Mouse (Mus musculus) lung, adult 18-20 months (tissue): Measurements from ENCODE around the gene Slc35f6.

Source experiments
- DNase-seq, 2 experiments: peaks; one replicate each; pipeline ENCODE4 v3.0.0; 2022; ENCODE audit warnings: mixed read lengths in 2 of 2

Gene Slc35f6

DNA sequence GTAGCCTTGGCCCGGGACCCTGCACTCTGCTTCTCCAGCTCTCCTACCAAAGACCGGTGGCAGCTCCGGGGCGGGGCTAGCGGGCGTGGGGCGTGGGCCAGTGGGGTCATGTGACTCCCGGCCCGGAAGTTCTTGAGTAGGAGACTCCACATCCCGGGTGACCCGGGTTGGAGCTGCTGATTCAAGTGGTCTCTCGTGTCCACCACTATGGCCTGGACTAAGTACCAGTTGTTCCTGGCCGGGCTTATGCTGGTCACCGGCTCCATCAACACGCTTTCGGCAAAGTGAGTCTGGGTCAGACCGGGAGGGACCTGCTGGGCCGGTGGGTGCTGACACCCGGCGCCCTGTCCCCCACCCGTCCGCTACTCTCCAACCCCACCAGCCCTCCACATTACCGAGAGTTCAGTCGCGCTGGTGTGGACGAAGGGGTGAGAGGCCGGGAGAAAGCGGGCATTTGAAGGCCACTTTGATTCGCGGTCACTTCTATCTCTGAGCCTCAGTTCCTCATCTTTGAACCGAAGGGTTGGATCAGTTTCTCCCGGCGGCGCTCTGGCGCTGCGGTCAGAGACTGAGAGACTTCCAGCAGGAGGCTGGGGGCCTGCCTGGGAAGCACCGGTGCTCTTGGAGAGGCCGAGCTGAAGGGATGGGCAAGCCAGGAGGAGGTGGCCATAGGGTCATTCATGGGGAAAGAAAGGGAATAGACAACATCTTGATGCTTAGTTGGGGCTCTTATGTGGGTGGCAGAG lies at the start of gene Slc35f6:
TSS of gene Slc35f6 (plus strand) at position 119 of the 746 bp plus-strand sequence.
- peak; percentile 94 to 95 for DNase-seq

- DNase-seq = no peak
Measured at GRCm38 (mm10) chr5:30601397-30601796, 46.3 kb upstream of the Slc35f6 start.

GRCm38 (mm10) chr5:30603255-30603654 lies 44.5 kb upstream of the Slc35f6 start:
- DNase-seq = no peak

DNA sequence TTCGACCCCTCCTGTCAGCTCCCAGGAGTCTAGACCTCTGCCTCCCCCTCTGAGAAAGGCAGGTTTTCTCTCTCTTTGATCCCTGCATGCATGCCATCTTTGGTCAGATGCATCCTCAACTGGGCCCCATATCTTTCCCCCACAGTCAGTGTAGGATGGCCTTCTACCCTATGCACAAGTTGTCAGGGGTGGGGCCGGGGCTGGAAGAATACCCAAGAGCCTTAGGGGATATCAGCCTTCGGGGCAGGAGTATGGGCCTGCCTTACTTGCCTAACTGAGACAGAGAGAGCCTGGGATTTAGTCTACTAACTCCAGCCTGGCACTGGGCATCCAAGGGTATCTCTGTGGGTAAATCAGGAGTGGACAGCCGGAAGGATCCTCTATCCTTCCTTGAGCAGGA lies 43.8 kb upstream of the Slc35f6 start:
- no peak for DNase-seq

DNA sequence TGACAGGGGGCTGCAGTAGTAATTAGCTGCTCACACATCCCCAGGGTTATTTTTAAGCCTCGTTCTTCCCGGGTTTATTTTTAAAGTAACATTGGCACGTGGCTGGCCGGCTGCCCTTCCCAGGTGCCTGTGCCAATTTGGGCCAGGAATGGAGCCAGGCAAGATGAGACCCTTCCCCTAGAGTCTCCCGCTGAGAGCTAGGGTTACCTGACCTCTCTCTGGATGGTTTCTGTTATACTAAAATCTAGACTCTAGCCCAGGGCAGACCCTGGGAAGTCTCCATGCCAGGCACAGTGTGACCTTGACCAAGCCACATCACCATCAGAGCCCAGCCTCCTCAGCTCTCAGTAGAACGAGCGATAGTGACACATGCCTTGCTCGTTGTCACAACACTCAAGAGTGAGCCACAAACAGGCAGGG lies 43.0 kb upstream of the Slc35f6 start:
- DNase-seq = no peak

GRCm38 (mm10) chr5:30605649-30606048 lies 42.1 kb upstream of the Slc35f6 start:
- DNase-seq = no peak

DNA sequence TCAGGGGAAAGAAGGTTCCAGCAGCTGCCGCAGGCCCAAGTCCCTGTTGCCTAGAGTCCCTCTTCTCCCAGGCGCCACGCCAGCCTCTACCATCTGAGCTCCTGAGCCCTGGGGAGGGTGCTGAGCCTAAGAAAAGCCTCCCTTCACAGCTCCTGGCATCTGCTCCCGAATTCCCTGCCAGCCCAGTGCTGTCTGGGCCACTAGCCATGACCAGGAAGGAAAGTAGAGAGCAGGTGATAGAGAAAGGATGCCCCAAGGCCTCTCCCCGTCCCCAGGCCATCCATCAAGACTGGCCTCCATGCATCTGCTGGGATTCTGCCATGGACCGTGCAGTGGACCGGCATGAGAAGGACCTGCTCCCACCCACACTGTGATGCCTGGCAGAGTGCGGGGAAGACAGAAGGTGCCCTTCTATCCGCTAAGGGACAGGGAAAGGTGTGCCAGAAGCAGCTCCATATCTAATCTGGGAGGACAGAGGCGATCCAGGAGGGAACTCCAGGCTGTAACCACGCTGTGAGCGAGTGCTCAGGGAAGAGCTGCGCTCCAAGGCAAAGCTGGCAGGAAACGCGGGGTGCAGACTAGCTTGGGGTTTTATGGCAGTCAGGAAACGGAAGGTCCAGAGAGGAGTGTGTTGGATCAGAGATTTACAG lies 41.2 kb upstream of the Slc35f6 start:
- no peak for DNase-seq

DNA sequence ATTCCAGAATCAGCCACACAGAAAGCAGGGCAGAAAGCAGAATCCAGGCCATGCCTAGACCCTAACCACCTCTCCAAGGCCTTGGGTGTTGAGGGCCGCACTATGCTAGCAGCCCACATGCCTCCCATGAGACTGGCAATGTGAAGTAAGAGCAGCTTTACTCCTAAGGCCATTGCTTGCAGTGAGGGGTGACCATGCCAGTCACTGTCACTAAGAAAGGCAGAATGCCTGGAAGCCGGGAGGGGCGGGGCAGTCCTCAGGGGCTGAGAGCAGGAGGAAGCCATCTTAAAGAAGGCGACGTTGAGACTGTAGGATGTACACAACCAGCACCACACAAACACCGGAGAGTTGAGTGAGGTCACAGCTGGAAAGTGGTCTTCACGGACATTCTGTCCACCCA lies 38.6 kb upstream of the Slc35f6 start:
- DNase-seq = no peak

DNA sequence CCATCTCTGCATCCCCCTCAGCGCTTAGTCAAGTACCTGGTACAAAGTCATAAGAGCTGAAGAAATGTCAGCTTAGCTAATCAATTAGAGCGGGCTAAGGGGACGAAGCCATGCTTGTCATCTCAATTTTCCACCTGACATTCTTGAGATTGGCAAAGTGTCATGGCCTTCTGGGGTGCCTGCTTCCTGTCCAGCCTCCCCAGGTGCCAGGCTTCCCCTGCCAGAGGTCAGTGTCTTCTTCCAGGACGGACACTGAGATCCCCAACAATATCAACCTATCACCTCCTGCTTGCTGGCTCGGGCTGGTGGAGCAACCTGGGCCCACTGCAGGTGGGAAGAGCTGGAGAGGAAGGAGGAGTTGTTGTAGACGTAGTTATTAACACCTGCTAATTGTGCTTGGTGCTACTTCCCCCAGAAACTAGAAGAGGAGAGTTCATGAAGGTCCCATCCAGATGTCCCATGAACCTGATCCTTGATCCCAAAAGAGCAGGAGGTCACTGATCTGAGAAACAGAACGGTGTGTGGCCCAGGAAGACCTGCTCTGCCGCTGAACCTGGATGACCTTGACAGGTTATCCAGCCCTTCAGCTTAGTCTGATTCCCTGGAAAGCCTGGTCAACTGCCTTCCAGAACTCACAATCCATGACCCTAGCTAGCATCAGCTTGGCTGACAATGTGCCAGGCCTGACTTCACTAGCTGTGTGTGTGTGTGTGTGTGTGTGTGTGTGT lies 37.7 kb upstream of the Slc35f6 start:
- no peak for DNase-seq

- DNase-seq = no peak
Measured at GRCm38 (mm10) chr5:30611091-30611490, 36.6 kb upstream of the Slc35f6 start.

DNA sequence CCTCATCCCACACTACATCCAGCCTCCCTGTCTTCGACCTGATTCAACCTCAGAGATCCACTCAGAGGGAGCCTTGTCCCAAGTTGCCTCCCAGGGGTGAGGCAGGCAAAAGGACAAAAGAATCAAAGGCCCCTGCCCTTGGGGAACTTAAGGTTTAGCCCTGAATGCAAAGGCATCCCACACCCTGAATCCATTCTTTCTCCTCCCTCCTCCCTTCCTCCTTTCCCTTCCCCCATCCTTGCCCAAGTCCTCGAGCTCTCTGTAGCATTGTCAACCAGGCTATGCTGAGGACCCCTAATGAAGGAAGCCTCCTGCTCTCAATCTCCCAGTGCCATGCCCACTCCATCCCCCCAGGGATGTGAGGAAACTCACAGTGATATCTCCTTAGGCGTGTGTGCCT lies 36.0 kb upstream of the Slc35f6 start:
- no peak for DNase-seq

DNA sequence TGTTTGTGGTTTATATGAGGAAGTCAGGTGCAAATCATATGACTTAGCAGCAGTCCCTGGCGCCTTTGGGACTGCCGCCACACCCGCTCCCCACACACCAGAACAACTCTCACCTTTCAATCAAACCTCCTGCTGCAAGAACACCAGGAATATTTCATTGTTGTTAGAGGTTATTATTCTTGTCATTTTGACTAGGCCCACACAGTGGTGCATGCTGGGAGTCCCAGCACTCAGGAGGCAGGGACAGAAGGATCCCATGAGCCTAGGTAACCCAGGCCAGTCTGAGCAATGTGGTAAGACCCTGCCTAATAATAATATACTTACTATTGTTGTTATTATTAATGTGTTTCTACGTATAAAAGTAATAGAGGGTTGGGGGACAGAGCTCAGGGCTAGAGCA lies 35.2 kb upstream of the Slc35f6 start:
- no peak for DNase-seq

DNA sequence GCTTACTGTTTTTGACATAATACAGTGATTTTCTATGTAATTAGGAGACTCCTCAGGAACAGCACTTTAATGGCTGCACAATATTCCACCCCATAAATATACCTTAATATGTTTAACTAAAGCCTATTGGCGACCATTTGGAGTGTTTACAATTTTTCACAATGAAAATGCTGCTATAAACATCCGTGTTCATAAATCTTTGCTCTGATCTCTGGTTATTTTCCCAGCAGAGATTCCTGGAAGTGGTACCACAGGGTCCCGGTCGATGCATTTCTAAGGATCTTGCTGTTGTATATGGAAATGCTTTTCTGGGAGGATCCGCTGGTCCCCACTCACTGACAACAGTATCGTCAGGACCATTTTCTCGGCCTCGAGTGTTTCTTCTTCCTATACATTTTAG lies 34.5 kb upstream of the Slc35f6 start:
- no peak for DNase-seq

- peak in 1 of 2 experiments; percentile 50 for DNase-seq
Measured at GRCm38 (mm10) chr5:30614221-30614620, 33.5 kb upstream of the Slc35f6 start.

- DNase-seq = peak; percentile 35 to 38
Measured at GRCm38 (mm10) chr5:30615416-30615815, 32.3 kb upstream of the Slc35f6 start.

- DNase-seq = no peak
Measured at GRCm38 (mm10) chr5:30615819-30616218, 31.9 kb upstream of the Slc35f6 start.

- no peak for DNase-seq
Measured at GRCm38 (mm10) chr5:30616644-30617043, 31.1 kb upstream of the Slc35f6 start.

DNA sequence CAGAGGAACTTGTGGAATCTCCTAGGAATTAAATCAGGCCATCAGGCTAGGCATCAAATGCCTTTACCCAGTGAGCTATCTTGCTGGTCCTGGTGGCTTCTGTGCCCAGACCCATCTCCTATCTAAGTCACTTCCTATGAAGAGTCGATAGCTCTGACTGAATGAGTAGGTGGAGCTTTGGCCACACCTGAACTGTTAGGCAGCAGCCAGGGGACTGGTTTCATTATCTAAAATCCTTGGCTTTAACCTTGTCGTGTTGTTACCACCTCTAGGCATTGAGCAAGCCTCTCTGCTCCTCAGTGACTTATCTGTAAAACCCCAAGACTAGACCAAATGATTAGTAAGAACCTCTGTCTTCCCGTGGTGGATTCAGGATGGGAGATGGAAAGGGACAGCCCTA lies 30.4 kb upstream of the Slc35f6 start:
- no peak for DNase-seq

GRCm38 (mm10) chr5:30617851-30618250 lies 29.9 kb upstream of the Slc35f6 start:
- peak; percentile 48 to 68 for DNase-seq

GRCm38 (mm10) chr5:30618376-30619003 lies 29.2 kb upstream of the Slc35f6 start:
- no peak for DNase-seq

GRCm38 (mm10) chr5:30619211-30619610 lies 28.5 kb upstream of the Slc35f6 start:
- DNase-seq = no peak

DNA sequence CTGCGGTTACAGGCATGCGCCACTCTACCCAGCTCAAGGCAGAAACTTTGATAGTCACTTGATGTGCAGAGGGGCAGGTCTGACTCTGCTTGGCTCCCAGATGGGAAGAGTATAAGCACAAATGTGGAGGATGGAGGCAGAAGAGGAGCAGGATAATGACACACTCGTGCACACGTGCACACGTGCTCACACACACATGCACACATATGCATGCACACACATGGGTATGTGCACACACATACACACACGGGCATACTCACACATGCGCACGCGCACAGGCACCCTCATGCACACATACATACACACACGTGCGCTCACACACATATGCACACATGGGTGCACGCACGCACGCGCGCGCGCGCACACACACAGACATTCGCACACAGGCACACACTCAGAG lies 27.2 kb upstream of the Slc35f6 start:
- no peak for DNase-seq

DNA sequence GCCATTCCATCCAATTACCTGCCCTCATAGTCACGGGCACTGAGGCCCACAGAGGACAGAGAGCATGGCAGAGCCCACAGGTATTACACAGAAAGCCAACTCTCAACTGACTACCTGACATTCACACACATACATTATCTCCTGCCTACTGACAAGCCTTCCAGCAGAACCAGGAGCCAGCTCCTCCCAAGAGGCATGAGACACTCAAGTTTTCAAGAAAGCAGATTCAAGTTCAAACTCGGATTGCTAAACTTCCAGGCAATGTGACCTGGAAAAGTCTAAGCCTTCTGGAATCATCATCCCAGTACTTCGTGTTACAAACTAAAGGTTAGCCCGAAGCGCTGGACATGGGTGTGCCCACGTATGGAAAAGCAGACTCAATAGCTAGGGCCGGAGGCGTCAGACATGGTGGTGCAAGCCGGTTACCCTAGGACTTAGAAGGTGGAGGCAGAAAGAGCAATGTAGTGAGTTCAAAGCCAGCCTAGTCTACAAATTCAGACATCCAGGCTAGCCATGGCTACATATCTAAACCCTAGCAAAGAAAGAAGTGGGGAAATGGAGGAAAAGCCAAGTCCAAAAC lies 26.4 kb upstream of the Slc35f6 start:
- no peak for DNase-seq
